Mouse (Mus musculus): ENCODE measurements around the gene Klk1b1. TPM values are rescaled to one million over a fixed set of nuclear protein-coding genes. Genes with fewer than 3 reads are reported as not detected.

Gene Klk1b1
- polyA plus RNA-seq, 2 experiments, result not detected

GRCm38 (mm10) chr7:43921087-43921486 is 45.5 kb upstream of the Klk1b1 start:
- DNase-seq (ENCODE audit: low read depth in 3 of 3, low spot score in 3 of 3) (no peak), ATAC-seq (ENCODE audit: insufficient read depth) (no peak)

GRCm38 (mm10) chr7:43921941-43922340 is 44.6 kb upstream of the Klk1b1 start:
- Histone ChIP-seq H3K4me2 (ENCODE audit: low read depth) (no peak overlapping the region), H3K36me3 (replicated peaks; ENCODE audit: control insufficient read depth, insufficient read depth, low read depth) (no peaks in the 10 kb centered on the region), H3K4me3 (ENCODE audit: insufficient read depth in 1 of 2, low read depth in 2 of 2, low read length in 2 of 2) (no peak overlapping the region), H3K9ac (replicated peaks) (no peak overlapping the region), H3K27ac (no peak overlapping the region), H3K4me1 (replicated peaks; ENCODE audit: control insufficient read depth in 2 of 2, insufficient read depth in 2 of 2, low read length in 1 of 2) (no peaks in the 10 kb centered on the region), H3K9me3 (ENCODE audit: control insufficient read depth, low read length) (no peaks in the 10 kb centered on the region), H3K27me3 (ENCODE audit: control insufficient read depth, insufficient read depth, low read length) (no peaks in the 10 kb centered on the region)
- no peak for ATAC-seq (ENCODE audit: insufficient read depth)
- WGBS (ENCODE audit: insufficient replicate concordance), result 57% methylated on average over 2 of the region's 2 CpGs
- no peak for TF ChIP-seq CTCF (IDR thresholded peaks at IDR 0.05; ENCODE audit: low read depth)
- no peak for TF ChIP-seq EP300 (IDR thresholded peaks at IDR 0.05; ENCODE audit: low read depth)
- DNase-seq (ENCODE audit: low read depth in 3 of 3, low spot score in 3 of 3), result no peak

More at GRCm38 (mm10) chr7:43921087-43921486, 45.5 kb upstream of the Klk1b1 start:
- Histone ChIP-seq H3K4me2 (ENCODE audit: low read depth) (no peak overlapping the region), H3K36me3 (replicated peaks; ENCODE audit: control insufficient read depth, insufficient read depth, low read depth) (no peaks in the 10 kb centered on the region), H3K4me1 (replicated peaks; ENCODE audit: control insufficient read depth in 2 of 2, insufficient read depth in 2 of 2, low read length in 1 of 2) (no peaks in the 10 kb centered on the region), H3K27me3 (ENCODE audit: control insufficient read depth, insufficient read depth, low read length) (no peaks in the 10 kb centered on the region), H3K27ac (no peak overlapping the region), H3K9me3 (ENCODE audit: control insufficient read depth, low read length) (no peaks in the 10 kb centered on the region), H3K9ac (replicated peaks) (no peak overlapping the region), H3K4me3 (ENCODE audit: insufficient read depth in 1 of 2, low read depth in 2 of 2, low read length in 2 of 2) (no peak overlapping the region)
- TF ChIP-seq EP300 (IDR thresholded peaks at IDR 0.05; ENCODE audit: low read depth), result no peak
- no peak for TF ChIP-seq CTCF (IDR thresholded peaks at IDR 0.05; ENCODE audit: low read depth)
- 43% methylated on average over 6 of the region's 6 CpGs for WGBS (ENCODE audit: insufficient replicate concordance)

- Histone ChIP-seq H3K27ac (no peak overlapping the region), H3K9ac (replicated peaks) (no peak overlapping the region), H3K4me2 (ENCODE audit: low read depth) (no peak overlapping the region), H3K36me3 (replicated peaks; ENCODE audit: control insufficient read depth, insufficient read depth, low read depth) (no peaks in the 10 kb centered on the region), H3K27me3 (ENCODE audit: control insufficient read depth, insufficient read depth, low read length) (no peaks in the 10 kb centered on the region), H3K9me3 (ENCODE audit: control insufficient read depth, low read length) (no peaks in the 10 kb centered on the region), H3K4me3 (ENCODE audit: insufficient read depth in 1 of 2, low read depth in 2 of 2, low read length in 2 of 2) (no peak overlapping the region), H3K4me1 (replicated peaks; ENCODE audit: control insufficient read depth in 2 of 2, insufficient read depth in 2 of 2, low read length in 1 of 2) (no peaks in the 10 kb centered on the region)
- DNase-seq (ENCODE audit: low read depth in 3 of 3, low spot score in 3 of 3) (no peak), ATAC-seq (ENCODE audit: insufficient read depth) (no peak)
- 48% methylated on average over 5 of the region's 5 CpGs for WGBS (ENCODE audit: insufficient replicate concordance)
- peak; percentile 60 for TF ChIP-seq CTCF (IDR thresholded peaks at IDR 0.05; ENCODE audit: low read depth)
- no peak for TF ChIP-seq EP300 (IDR thresholded peaks at IDR 0.05; ENCODE audit: low read depth)
These were observed 40.6 kb upstream of the Klk1b1 start for GRCm38 (mm10) chr7:43925985-43926384.

- ATAC-seq (ENCODE audit: insufficient read depth) (no peak), DNase-seq (ENCODE audit: low read depth in 3 of 3, low spot score in 3 of 3) (no peak)
- H3K36me3 ChIP-seq (replicated peaks; ENCODE audit: control insufficient read depth, insufficient read depth, low read depth), result no peaks in the 10 kb centered on the region
- H3K27me3 ChIP-seq (ENCODE audit: control insufficient read depth, insufficient read depth, low read length), result no peaks in the 10 kb centered on the region
- H3K9ac ChIP-seq (replicated peaks), result no peak overlapping the region
- H3K27ac ChIP-seq, result no peak overlapping the region
- TF ChIP-seq CTCF (IDR thresholded peaks at IDR 0.05; ENCODE audit: low read depth) (peak; percentile 55; the same call in 1 of the 2 replicates), EP300 (IDR thresholded peaks at IDR 0.05; ENCODE audit: low read depth) (no peak)
- no peaks in the 10 kb centered on the region for H3K9me3 ChIP-seq (ENCODE audit: control insufficient read depth, low read length)
- WGBS (ENCODE audit: insufficient replicate concordance), result 35% methylated on average over 4 of the region's 4 CpGs
- H3K4me1 ChIP-seq (replicated peaks; ENCODE audit: control insufficient read depth in 2 of 2, insufficient read depth in 2 of 2, low read length in 1 of 2), result no peaks in the 10 kb centered on the region
- H3K4me2 ChIP-seq (ENCODE audit: low read depth), result no peak overlapping the region
- H3K4me3 ChIP-seq (ENCODE audit: insufficient read depth in 1 of 2, low read depth in 2 of 2, low read length in 2 of 2), result no peak overlapping the region
These were observed 38.0 kb upstream of the Klk1b1 start for GRCm38 (mm10) chr7:43928521-43928920.

- no peaks in the 10 kb centered on the region for H3K36me3 ChIP-seq (replicated peaks; ENCODE audit: control insufficient read depth, insufficient read depth, low read depth)
- no peaks in the 10 kb centered on the region for H3K4me1 ChIP-seq (replicated peaks; ENCODE audit: control insufficient read depth in 2 of 2, insufficient read depth in 2 of 2, low read length in 1 of 2)
- H3K27ac ChIP-seq, result no peak overlapping the region
- WGBS (ENCODE audit: insufficient replicate concordance), result 58% methylated on average over 4 of the region's 4 CpGs
- H3K9me3 ChIP-seq (ENCODE audit: control insufficient read depth, low read length), result no peaks in the 10 kb centered on the region
- H3K4me2 ChIP-seq (ENCODE audit: low read depth), result no peak overlapping the region
- ATAC-seq (ENCODE audit: insufficient read depth) (no peak), DNase-seq (ENCODE audit: low read depth in 3 of 3, low spot score in 3 of 3) (no peak)
- no peak overlapping the region for H3K9ac ChIP-seq (replicated peaks)
- no peaks in the 10 kb centered on the region for H3K27me3 ChIP-seq (ENCODE audit: control insufficient read depth, insufficient read depth, low read length)
- H3K4me3 ChIP-seq (ENCODE audit: insufficient read depth in 1 of 2, low read depth in 2 of 2, low read length in 2 of 2), result no peak overlapping the region
- TF ChIP-seq EP300 (IDR thresholded peaks at IDR 0.05; ENCODE audit: low read depth) (no peak), CTCF (IDR thresholded peaks at IDR 0.05; ENCODE audit: low read depth) (no peak)
These were observed 34.2 kb upstream of the Klk1b1 start for GRCm38 (mm10) chr7:43932337-43932736.
